Mouse (Mus musculus) hindbrain, embryonic 11.5 days (tissue): ENCODE results near the gene Ptprg. TPM values are rescaled to one million over a fixed set of nuclear protein-coding genes. Genes with fewer than 3 reads are reported as not detected.

Source experiments
- ATAC-seq: fragments of 200-750 bp; cut with Nextera tagmentation; 2 replicates; pipeline ENCODE4 v1.8.0; 2017; ENCODE audit warnings: mild to moderate bottlenecking, moderate TSS enrichment, moderate library complexity; ENCODE audit not compliant: low FRiP score
- DNase-seq: peaks from one replicate; pipeline ENCODE4 v3.0.0-alpha.2; 2015; ENCODE audit warnings: low spot score
- H3K27ac ChIP-seq: fragments of 300-500 bp; sonication (generic); 2 replicates; pipeline ENCODE4 v1.5.1; 2014; ENCODE audit warnings: mild to moderate bottlenecking, low read depth, low read length
- H3K27me3 ChIP-seq: fragments of 300-500 bp; sonication (generic); 2 replicates; pipeline ENCODE4 v1.6.1; 2014; ENCODE audit warnings: mild to moderate bottlenecking, low read length, moderate library complexity, mixed read lengths; ENCODE audit not compliant: control insufficient read depth, insufficient read depth
- H3K36me3 ChIP-seq: fragments of 300-500 bp; sonication (generic); 2 replicates; pipeline ENCODE4 v1.6.1; 2014; ENCODE audit warnings: mild to moderate bottlenecking, low read length, moderate library complexity, mixed read lengths; ENCODE audit not compliant: control insufficient read depth, insufficient read depth
- H3K4me1 ChIP-seq: fragments of 300-500 bp; sonication (generic); replicated peaks from 2 replicates; pipeline ENCODE4 v1.6.1; 2014; ENCODE audit warnings: low read length, mixed read lengths; ENCODE audit not compliant: control insufficient read depth, insufficient read depth
- H3K4me2 ChIP-seq: fragments of 300-500 bp; sonication (generic); replicated peaks from 2 replicates; pipeline ENCODE4 v1.6.1; 2014; ENCODE audit warnings: mild to moderate bottlenecking, low read depth, low read length
- H3K4me3 ChIP-seq: fragments of 300-500 bp; sonication (generic); 2 replicates; pipeline ENCODE4 v1.5.1; 2014; ENCODE audit warnings: low read depth, low read length
- H3K9ac ChIP-seq: fragments of 300-500 bp; sonication (generic); 2 replicates; pipeline ENCODE4 v1.6.1; 2014; ENCODE audit warnings: low read depth, low read length
- H3K9me3 ChIP-seq: fragments of 300-500 bp; sonication (generic); 2 replicates; pipeline ENCODE4 v1.6.1; 2016; ENCODE audit warnings: low read length; ENCODE audit not compliant: control insufficient read depth
- WGBS: fragments of 180-500 bp; shearing (Covaris S2); extraction: QIAGEN DNeasy Blood & Tissue Kit; methylation state at CpG from one replicate; pipeline ENCODE4 v1.1.7; 2014; 5-methylcytosine and 5-hydroxymethylcytosine counted together
- polyA plus RNA-seq: library from polyadenylated mRNA; unstranded; fragments of >200 nt; fragmentation: Nextera tagmentation; extraction: Ambion mirVana; gene quantifications from 2 replicates; pipeline ENCODE4 v1.2.1, GENCODE M21; 2014

The Ptprg gene
- polyA plus RNA-seq, 1 experiment from 2014 or later: 45.0 TPM

DNA sequence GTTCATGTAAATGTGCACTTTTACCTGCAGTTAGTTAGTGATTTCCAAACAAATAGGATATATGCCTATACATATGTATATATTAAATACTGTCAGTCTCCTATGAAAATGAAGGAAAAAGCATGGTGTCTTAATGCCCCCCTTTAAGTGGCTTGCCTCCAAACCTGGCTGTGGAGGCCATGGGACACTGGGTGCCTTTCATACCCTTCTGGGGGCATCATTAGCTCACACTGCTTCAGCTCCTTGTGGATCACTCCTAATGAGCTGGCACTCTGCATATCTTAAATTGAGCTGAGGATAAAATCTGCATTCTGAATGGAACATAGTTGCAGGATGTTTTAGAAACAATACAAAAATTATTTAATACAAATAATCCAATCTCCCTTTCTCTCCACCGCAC, 136.7 kb downstream of the Ptprg start:
- Histone ChIP-seq H3K27ac (no peak overlapping the region), H3K9ac (no peak overlapping the region), H3K36me3 (no peaks in the 10 kb centered on the region), H3K27me3 (no peaks in the 10 kb centered on the region), H3K4me2 (no peak overlapping the region), H3K9me3 (no peaks in the 10 kb centered on the region), H3K4me1 (no peaks in the 10 kb centered on the region), H3K4me3 (no peak overlapping the region)
- ATAC-seq (no peak), DNase-seq (no peak)
- 94% methylated on average over 1 of the region's 1 CpGs for WGBS

DNA sequence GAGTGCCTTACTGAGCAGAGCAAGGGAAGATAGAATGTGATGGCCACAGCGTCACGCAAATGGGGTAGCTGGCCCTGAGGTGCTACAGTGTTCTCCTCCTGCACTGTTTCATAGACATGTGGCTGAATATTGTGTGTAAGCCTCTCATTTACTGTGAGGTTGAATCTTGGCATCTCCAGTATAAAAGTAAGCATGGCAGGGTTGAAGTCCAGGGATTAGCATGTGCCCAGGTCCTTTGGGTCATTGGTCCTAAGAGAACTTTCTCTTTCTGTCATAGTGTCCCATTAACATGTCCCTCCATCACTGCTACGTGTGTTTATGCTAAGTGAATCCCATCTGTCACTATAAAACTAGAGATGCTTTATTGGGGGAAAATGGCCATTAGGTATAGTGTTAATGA, 138.2 kb downstream of the Ptprg start:
- 82% methylated on average over 3 of the region's 3 CpGs for WGBS
- no peak for ATAC-seq
- Histone ChIP-seq H3K4me3 (no peak overlapping the region), H3K27me3 (no peaks in the 10 kb centered on the region), H3K4me2 (no peak overlapping the region), H3K9ac (no peak overlapping the region), H3K9me3 (no peaks in the 10 kb centered on the region), H3K36me3 (no peaks in the 10 kb centered on the region), H3K27ac (no peak overlapping the region), H3K4me1 (no peaks in the 10 kb centered on the region)
- DNase-seq: no peak

DNA sequence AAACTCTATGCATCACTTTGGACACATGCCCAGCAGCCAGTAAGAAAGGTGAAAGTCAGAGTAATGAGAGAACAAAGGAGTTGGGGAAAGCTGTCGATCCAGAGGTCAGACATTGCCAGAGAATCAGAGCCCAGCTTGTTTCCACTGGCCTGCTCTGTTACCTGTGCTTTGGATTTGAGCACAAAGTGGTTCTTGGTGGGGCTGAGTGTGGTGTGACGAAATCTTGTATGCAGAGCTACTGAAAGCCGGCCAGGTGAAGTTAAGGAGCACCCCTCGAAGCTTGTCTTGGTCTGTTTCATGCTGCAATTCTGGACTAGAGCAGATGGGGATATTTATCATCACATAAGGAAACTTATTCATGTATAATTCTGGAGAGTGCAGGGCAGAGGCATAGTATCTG, 145.5 kb downstream of the Ptprg start:
- no peak overlapping the region for H3K4me3 ChIP-seq
- no peak overlapping the region for H3K4me2 ChIP-seq
- H3K9me3 ChIP-seq: no peaks in the 10 kb centered on the region
- H3K9ac ChIP-seq: no peak overlapping the region
- no peaks in the 10 kb centered on the region for H3K36me3 ChIP-seq
- H3K27me3 ChIP-seq: no peaks in the 10 kb centered on the region
- H3K4me1 ChIP-seq: no peaks in the 10 kb centered on the region
- ATAC-seq: no peak
- WGBS: 89% methylated on average over 4 of the region's 4 CpGs
- DNase-seq: no peak
- no peak overlapping the region for H3K27ac ChIP-seq

DNA sequence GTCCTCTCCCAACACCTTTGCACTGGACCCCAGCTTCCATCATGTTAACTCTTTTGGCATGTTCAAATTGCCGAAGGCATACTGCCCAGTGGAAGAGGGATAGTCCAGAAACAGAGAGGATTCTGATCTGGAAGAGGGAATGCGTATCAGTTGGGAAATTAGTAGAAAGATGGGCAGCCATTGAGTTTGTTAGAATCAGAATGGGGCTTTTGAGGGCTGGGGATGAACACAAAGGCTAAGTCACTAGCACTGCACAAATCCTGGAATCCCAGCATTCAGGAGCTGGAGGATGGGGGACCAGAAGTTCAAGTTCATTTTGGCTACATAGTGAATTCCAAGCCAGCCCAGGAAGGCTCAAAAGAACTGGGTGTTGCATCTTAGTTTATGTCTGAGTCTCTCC, 146.3 kb downstream of the Ptprg start:
- 94% methylated on average over 2 of the region's 2 CpGs for WGBS
- ATAC-seq: no peak
- no peak for DNase-seq
- H3K27ac ChIP-seq: no peak overlapping the region
- no peaks in the 10 kb centered on the region for H3K9me3 ChIP-seq
- H3K4me1 ChIP-seq: no peaks in the 10 kb centered on the region
- no peak overlapping the region for H3K9ac ChIP-seq
- no peaks in the 10 kb centered on the region for H3K27me3 ChIP-seq
- H3K4me2 ChIP-seq: no peak overlapping the region
- H3K4me3 ChIP-seq: no peak overlapping the region
- no peaks in the 10 kb centered on the region for H3K36me3 ChIP-seq

DNA sequence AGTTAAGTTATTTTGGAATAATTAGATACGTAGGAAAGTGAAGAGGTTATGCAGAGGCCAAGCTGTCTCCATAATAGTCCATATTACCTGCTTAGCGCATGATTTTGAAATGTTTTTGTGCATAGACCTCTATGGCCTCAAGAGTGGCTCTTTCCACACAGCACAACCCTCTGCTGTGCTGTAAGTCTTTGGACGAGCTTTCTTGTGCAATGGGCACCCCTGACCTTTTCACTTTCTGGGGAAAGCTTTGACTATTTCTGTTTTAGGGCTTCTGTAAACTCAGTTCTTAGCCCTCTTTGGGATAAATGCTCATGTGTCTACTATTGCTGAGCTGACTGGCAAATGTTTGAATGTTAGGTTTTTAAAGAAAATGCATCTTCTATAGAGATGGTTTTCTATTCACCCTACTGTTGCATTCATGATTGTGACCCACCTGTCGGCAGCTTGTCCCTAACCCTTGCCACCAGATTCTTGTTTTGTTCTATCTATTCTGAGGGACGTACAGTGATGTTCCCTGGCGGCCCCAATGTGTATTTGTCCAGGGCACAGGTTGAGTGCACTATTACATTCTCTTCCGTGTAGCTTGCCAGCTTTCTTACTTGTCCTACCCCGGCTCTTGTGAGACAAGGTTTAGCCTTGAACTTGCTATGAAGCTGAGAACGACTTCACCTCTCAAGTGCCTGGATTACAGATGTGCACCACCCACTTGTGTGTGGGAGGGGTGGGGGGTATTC, 148.4 kb downstream of the Ptprg start:
- no peak overlapping the region for H3K9ac ChIP-seq
- H3K27ac ChIP-seq: no peak overlapping the region
- WGBS: 86% methylated on average over 9 of the region's 9 CpGs
- H3K9me3 ChIP-seq: no peaks in the 10 kb centered on the region
- H3K27me3 ChIP-seq: no peaks in the 10 kb centered on the region
- no peak for DNase-seq
- H3K36me3 ChIP-seq: no peaks in the 10 kb centered on the region
- no peak overlapping the region for H3K4me2 ChIP-seq
- no peak for ATAC-seq
- no peaks in the 10 kb centered on the region for H3K4me1 ChIP-seq
- H3K4me3 ChIP-seq: no peak overlapping the region

DNA sequence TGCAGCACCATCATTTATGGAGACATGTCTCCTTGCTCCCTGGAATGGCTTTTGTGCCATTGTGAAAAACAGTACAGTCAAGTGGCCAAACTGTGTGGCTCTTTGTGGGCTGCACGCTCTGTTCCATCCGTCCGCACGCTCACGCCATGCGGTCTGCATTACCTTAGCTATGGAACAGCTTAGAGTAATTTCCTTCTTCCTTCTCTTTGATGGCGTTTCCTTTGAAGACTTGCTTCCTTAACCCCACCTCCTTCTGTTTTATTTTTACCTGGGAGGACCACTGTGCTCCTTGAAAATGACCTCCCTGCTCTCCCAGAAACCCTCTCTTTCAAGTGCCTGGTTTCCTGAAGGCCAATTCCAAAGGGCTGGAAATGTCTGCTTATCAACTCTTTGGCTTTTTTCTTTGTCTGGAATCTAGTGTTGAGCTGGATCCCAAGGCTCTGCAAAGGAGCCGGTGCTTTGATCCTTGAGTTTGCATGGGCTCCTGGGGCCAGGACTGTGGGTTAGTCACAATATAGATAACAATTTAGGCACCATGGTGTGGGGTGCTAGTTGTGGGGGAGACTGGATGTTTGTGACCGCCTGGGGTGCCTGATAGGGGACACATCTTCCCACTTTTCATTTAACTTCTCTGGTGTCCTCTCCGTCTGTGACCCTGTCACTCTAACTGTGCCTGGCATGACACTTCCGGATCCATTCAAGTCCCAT, 149.6 kb downstream of the Ptprg start:
- H3K27me3 ChIP-seq: no peaks in the 10 kb centered on the region
- ATAC-seq (no peak), DNase-seq (no peak)
- H3K4me2 ChIP-seq: no peak overlapping the region
- no peak overlapping the region for H3K4me3 ChIP-seq
- 73% methylated on average over 11 of the region's 11 CpGs for WGBS
- H3K4me1 ChIP-seq: no peaks in the 10 kb centered on the region
- no peaks in the 10 kb centered on the region for H3K36me3 ChIP-seq
- H3K9ac ChIP-seq: no peak overlapping the region
- no peak overlapping the region for H3K27ac ChIP-seq
- H3K9me3 ChIP-seq: no peaks in the 10 kb centered on the region

DNA sequence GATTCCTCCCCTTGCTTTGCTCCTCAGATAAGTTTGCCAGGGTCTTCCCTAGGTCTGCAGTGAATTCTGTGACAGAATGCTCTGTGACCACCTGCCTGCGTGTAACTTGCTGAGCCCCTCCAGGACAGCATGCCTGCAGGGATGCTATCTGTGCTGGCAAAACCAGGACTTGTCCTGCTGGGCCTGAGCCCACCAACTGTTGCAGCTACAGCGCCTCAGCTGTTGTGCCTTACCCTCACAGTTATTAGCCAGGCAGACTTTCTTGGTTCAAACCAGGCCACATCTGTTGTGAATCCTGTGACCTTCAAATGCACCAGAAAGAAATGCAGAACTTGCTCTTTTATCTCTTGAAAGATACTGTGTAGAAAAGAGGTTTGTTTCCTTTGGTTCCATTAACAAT, 151.5 kb downstream of the Ptprg start:
- no peaks in the 10 kb centered on the region for H3K27me3 ChIP-seq
- WGBS: 11% methylated on average over 2 of the region's 2 CpGs
- DNase-seq: no peak

DNA sequence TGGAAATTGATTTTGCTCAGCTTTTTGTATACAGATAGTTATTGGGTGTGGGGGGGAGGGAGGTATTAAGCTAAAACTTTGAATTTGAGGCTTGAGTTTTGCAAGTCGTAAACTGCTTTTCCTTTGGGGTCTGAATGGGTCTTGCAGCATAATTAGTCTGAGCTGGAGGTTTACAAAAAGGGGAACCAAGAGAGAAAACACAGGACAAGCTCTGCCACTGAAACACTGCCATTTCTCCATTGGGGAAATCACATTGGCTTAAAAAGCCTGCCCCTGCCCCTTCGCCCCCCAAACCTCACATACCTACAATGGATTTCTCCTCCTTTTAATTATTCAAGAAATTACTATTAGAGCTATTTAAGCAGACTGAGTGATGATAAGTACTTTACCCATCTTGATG, 156.0 kb downstream of the Ptprg start:
- H3K4me3 ChIP-seq: no peak overlapping the region
- no peak overlapping the region for H3K27ac ChIP-seq
- ATAC-seq (no peak), DNase-seq (no peak)
- H3K9me3 ChIP-seq: no peaks in the 10 kb centered on the region
- no peak overlapping the region for H3K9ac ChIP-seq
- 79% methylated on average over 2 of the region's 2 CpGs for WGBS
- no peak overlapping the region for H3K4me2 ChIP-seq
- no peaks in the 10 kb centered on the region for H3K36me3 ChIP-seq
- no peaks in the 10 kb centered on the region for H3K27me3 ChIP-seq
- H3K4me1 ChIP-seq: no peaks in the 10 kb centered on the region

More for the DNA sequence above, 151.5 kb downstream of the Ptprg start:
- Histone ChIP-seq H3K4me2 (no peak overlapping the region), H3K27ac (no peak overlapping the region), H3K9ac (no peak overlapping the region), H3K36me3 (no peaks in the 10 kb centered on the region), H3K4me3 (no peak overlapping the region), H3K9me3 (no peaks in the 10 kb centered on the region), H3K4me1 (no peaks in the 10 kb centered on the region)
- ATAC-seq: no peak

DNA sequence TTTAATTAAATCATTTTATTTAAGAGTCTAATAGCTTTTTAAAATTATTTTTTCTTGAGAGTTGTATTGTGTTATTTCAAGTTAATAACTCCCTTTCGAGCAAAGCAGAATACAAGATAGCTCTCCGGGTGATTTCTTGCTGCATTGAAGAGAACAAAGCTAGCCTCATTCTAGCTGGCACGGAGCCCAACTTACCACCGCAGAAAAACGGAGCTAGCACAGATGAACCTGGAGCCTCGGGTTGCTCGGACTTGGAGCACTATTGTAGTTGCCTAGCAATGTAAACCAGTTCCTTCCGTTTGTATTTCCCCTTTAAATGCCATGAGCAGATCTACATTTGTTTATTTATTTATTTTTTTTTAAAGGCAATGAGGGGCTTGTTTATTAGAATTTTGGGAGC, 156.5 kb downstream of the Ptprg start:
- Histone ChIP-seq H3K4me3 (no peak overlapping the region), H3K9ac (no peak overlapping the region), H3K27me3 (no peaks in the 10 kb centered on the region), H3K4me2 (no peak overlapping the region), H3K4me1 (no peaks in the 10 kb centered on the region), H3K9me3 (no peaks in the 10 kb centered on the region), H3K27ac (no peak overlapping the region), H3K36me3 (no peaks in the 10 kb centered on the region)
- ATAC-seq (no peak), DNase-seq (no peak)
- 86% methylated on average over 8 of the region's 8 CpGs for WGBS
